In the genomic region with DNA sequence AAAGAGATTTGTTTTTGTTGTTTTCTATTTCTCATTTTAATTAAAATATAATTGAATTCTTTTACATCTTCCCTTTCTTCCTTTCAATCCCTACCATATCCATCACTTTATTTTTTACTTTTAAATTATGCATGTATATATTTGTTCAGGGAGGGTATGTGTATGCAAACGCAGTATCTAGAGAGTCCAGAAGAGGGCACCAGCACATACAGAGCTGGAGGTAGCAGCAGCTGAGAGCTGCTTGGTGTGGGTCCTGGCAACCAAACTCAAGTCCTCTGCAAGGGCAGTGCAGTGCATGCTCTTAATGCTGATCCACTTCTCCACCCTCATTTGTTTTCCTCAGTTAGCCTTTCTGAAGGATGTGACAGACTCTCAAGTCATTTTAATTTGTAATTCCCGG, we compare ENCODE assay signal across 9 mouse cellular contexts.
A peak's percentile ranks its signal among the peaks of the same experiment; 100 is the strongest.
DNase-seq lines count a peak whose midpoint lies in the region; ATAC-seq and TF ChIP-seq lines count a peak whose summit lies in the region.
"Had no signal": no experiment of that assay in that cellular context is flagged by ENCODE, and none has a peak within 500 bp of the region (broad histone marks: within the 10 kb centered on the region; RNA-seq: fewer than 3 reads in every experiment).

No protein-coding gene starts in this region.

- TF ChIP-seq RAD21 in CH12.LX (IDR thresholded peaks at IDR 0.05; ENCODE audit: low read depth, low read length): peak; percentile 42

- H3K36me3 ChIP-seq in kidney, embryonic 14.5 days (ENCODE audit: control insufficient read depth, insufficient read depth, low read length): no peaks in the 10 kb centered on the region
- H3K36me3 ChIP-seq in CH12.LX (replicated peaks in 1 of 2; ENCODE audit: control insufficient read depth in 1 of 2, insufficient read depth in 1 of 2, low read length in 1 of 2): no peaks in the 10 kb centered on the region

- no peak overlapping the region for H3K9ac ChIP-seq in kidney, embryonic 14.5 days (ENCODE audit: low read depth, low read length)
- H3K9ac ChIP-seq in CH12.LX (ENCODE audit: insufficient read depth, low read depth): no peak overlapping the region
- H3K9ac ChIP-seq: forebrain, embryonic 13.5 days had no signal

- no peak overlapping the region for H3K27ac ChIP-seq in kidney, embryonic 14.5 days (ENCODE audit: low read depth, low read length)
- no peak overlapping the region for H3K27ac ChIP-seq in CH12.LX (ENCODE audit: insufficient read depth, low read depth)
- H3K27ac ChIP-seq: forebrain, embryonic 13.5 days had no signal

- no peak for TF ChIP-seq POLR2A in CH12.LX (IDR thresholded peaks at IDR 0.05; ENCODE audit: low read depth, low read length)

- H3K4me2 ChIP-seq in kidney, embryonic 14.5 days (replicated peaks; ENCODE audit: low read depth, low read length): no peak overlapping the region
- H3K4me2 ChIP-seq in CH12.LX (ENCODE audit: insufficient read depth, low read depth, poor library complexity, severe bottlenecking): no peak overlapping the region
- H3K4me2 ChIP-seq: forebrain, embryonic 13.5 days had no signal

- ATAC-seq in kidney, embryonic 14.5 days (ENCODE audit: low FRiP score, low TSS enrichment): no peak
- ATAC-seq: forebrain, embryonic 13.5 days had no signal

- peak; percentile 36 for DNase-seq in kidney, adult 9 months
- DNase-seq in 3T3-L1 (ENCODE audit: low read depth, low spot score) (peak; percentile 11), CH12.LX (ENCODE audit: extremely low read depth) (peak; percentile 34), adipocyte (ENCODE audit: low spot score) (no peak)
- peak; percentile 3 for DNase-seq in embryo, embryonic 9.5 days (ENCODE audit: extremely low spot score)
- DNase-seq in thymus, postnatal 10 days (ENCODE audit: low spot score in 2 of 2): no peak
- DNase-seq: thymus, adult 2 months had no signal

- peak in 1 of 2 experiments; percentile 54; a peak in 3 of 4 replicates for TF ChIP-seq CTCF in CH12.LX (conservative IDR thresholded peaks at IDR 0.05 in 1 of 2, IDR thresholded peaks at IDR 0.05 in 1 of 2; ENCODE audit: low read depth in 2 of 2, low read length in 2 of 2)

- no peak overlapping the region for H3K4me3 ChIP-seq in kidney, embryonic 14.5 days (ENCODE audit: low read length)
- H3K4me3 ChIP-seq in CH12.LX (replicated peaks in 1 of 3; ENCODE audit: low read depth in 2 of 3, low read length in 2 of 3, poor library complexity in 1 of 3): no peak overlapping the region
- H3K4me3 ChIP-seq: forebrain, embryonic 13.5 days had no signal

- no peak for TF ChIP-seq EP300 in CH12.LX (IDR thresholded peaks at IDR 0.05; ENCODE audit: low read length)

- WGBS in kidney, embryonic 14.5 days: 60% methylated on average over 2 of the region's 2 CpGs

- no peaks in the 10 kb centered on the region for H3K27me3 ChIP-seq in kidney, embryonic 14.5 days (ENCODE audit: control insufficient read depth, insufficient read depth, low read length)
- no peaks in the 10 kb centered on the region for H3K27me3 ChIP-seq in CH12.LX (replicated peaks)
- H3K27me3 ChIP-seq: forebrain, embryonic 13.5 days had no signal

- no peaks in the 10 kb centered on the region for H3K79me2 ChIP-seq in CH12.LX (replicated peaks; ENCODE audit: control insufficient read depth, extremely low read depth, insufficient read depth, poor library complexity, severe bottlenecking)

- H3K4me1 ChIP-seq in kidney, embryonic 14.5 days (ENCODE audit: control insufficient read depth, insufficient read depth, low read length): no peaks in the 10 kb centered on the region
- H3K4me1 ChIP-seq in CH12.LX (ENCODE audit: control insufficient read depth in 1 of 2, insufficient read depth in 2 of 2): peaks cover 0 to 2% of the 10 kb centered on the region in 2 experiments; a peak in 1 of 4 replicates
- H3K4me1 ChIP-seq: forebrain, embryonic 13.5 days had no signal

- in situ Hi-C loops in CH12.LX (cut with MboI; ENCODE audit: low pct_ligation_motif_present, low pct_unique_long_range_greater_than_20kb, low sequenced_read_pairs): no loop called here

- H3K9me3 ChIP-seq in kidney, embryonic 14.5 days (ENCODE audit: control insufficient read depth, low read length): no peaks in the 10 kb centered on the region
- H3K9me3 ChIP-seq in CH12.LX (replicated peaks; ENCODE audit: low read length): no peaks in the 10 kb centered on the region
- H3K9me3 ChIP-seq: forebrain, embryonic 13.5 days had no signal

- dilution Hi-C loops in CH12.LX (cut with MboI; ENCODE audit: extremely low pct_ligation_motif_present, extremely low pct_unique_long_range_greater_than_20kb, low sequenced_read_pairs): no loop called here

TF ChIP-seq in CH12.LX, 34 proteins besides CTCF, POLR2A, EP300 and RAD21:
- TF ChIP-seq KAT2A (IDR thresholded peaks at IDR 0.05; ENCODE audit: insufficient replicate concordance, low read length) (no peak), SMC3 (IDR thresholded peaks at IDR 0.05; ENCODE audit: low read depth, low read length) (peak; percentile 45)

Comparison
In these comparisons a context has a peak if more than half of its experiments do, and no peak if none do; other contexts are left out.
1. DNase-seq: peak in kidney, adult 9 months (single experiment), 3T3-L1 (single experiment), CH12.LX (single experiment) and embryo, embryonic 9.5 days (single experiment); none in adipocyte (single experiment) and thymus, postnatal 10 days (0 of 2).